In genomic region chr11:117283889-117284450, GRCm38 (mm10) we compare ENCODE assay signal across 9 mouse cellular contexts.
A peak's percentile ranks its signal among the peaks of the same experiment; 100 is the strongest.
DNase-seq lines count a peak whose midpoint lies in the region; ATAC-seq lines count a peak whose summit lies in the region.
"Had no signal": no experiment of that assay in that cellular context is flagged by ENCODE, and none has a peak within 500 bp of the region (broad histone marks: within the 10 kb centered on the region; RNA-seq: fewer than 3 reads in every experiment).

No protein-coding gene starts in this region.

- H3K27me3 ChIP-seq in lung, embryonic 15.5 days, result no peaks in the 10 kb centered on the region
- no peaks in the 10 kb centered on the region for H3K27me3 ChIP-seq in hindbrain, embryonic 16.5 days (replicated peaks; ENCODE audit: control insufficient read depth, insufficient read depth, low read length)
- no peaks in the 10 kb centered on the region for H3K27me3 ChIP-seq in neural tube, embryonic 15.5 days (replicated peaks)
- H3K27me3 ChIP-seq: Patski had no signal

- H3K27ac ChIP-seq in lung, embryonic 15.5 days, result peak overlapping the region; percentile 54; the same call in 1 of the 2 replicates
- H3K27ac ChIP-seq in hindbrain, embryonic 16.5 days (ENCODE audit: low read depth, low read length), result peak overlapping the region; percentile 21; the same call in 1 of the 2 replicates
- H3K27ac ChIP-seq in neural tube, embryonic 15.5 days (replicated peaks), result 0 out of 2 replicates have a peak overlapping the region, but pooled peaks have one; percentile 61

- H3K9me3 ChIP-seq in lung, embryonic 15.5 days, result no peaks in the 10 kb centered on the region
- H3K9me3 ChIP-seq in hindbrain, embryonic 16.5 days (ENCODE audit: control insufficient read depth, low read length), result no peaks in the 10 kb centered on the region
- H3K9me3 ChIP-seq in neural tube, embryonic 15.5 days (replicated peaks), result no peaks in the 10 kb centered on the region

- peaks cover 64% of the 10 kb centered on the region for H3K4me1 ChIP-seq in lung, embryonic 15.5 days
- H3K4me1 ChIP-seq in hindbrain, embryonic 16.5 days (ENCODE audit: control insufficient read depth, insufficient read depth, low read depth, low read length), result peaks cover 17% of the 10 kb centered on the region
- peaks cover 41% of the 10 kb centered on the region for H3K4me1 ChIP-seq in neural tube, embryonic 15.5 days

- no peak overlapping the region for H3K9ac ChIP-seq in lung, embryonic 15.5 days
- no peak overlapping the region for H3K9ac ChIP-seq in hindbrain, embryonic 16.5 days (ENCODE audit: low read depth, low read length)
- H3K9ac ChIP-seq in neural tube, embryonic 15.5 days (replicated peaks), result no peak overlapping the region

- 37% methylated on average over 6 of the region's 6 CpGs for WGBS in lung, embryonic 15.5 days
- WGBS in hindbrain, embryonic 16.5 days, result 66% methylated on average over 6 of the region's 6 CpGs
- 67% methylated on average over 6 of the region's 6 CpGs for WGBS in neural tube, embryonic 15.5 days

- no peaks in the 10 kb centered on the region for H3K36me3 ChIP-seq in lung, embryonic 15.5 days
- no peaks in the 10 kb centered on the region for H3K36me3 ChIP-seq in hindbrain, embryonic 16.5 days (ENCODE audit: control insufficient read depth, insufficient read depth, low read length)
- no peaks in the 10 kb centered on the region for H3K36me3 ChIP-seq in neural tube, embryonic 15.5 days

- no peak for ATAC-seq in lung, embryonic 15.5 days (ENCODE audit: borderline replicate concordance, extremely low read depth, low FRiP score, low TSS enrichment)
- ATAC-seq in hindbrain, embryonic 16.5 days, result no peak
- ATAC-seq in neural tube, embryonic 15.5 days (ENCODE audit: low FRiP score), result no peak
- no peak for ATAC-seq in megakaryocyte, adult 5-6 weeks (ENCODE audit: poor library complexity, severe bottlenecking)
- ATAC-seq: Patski had no signal

- H3K4me2 ChIP-seq in lung, embryonic 15.5 days, result no peak overlapping the region
- no peak overlapping the region for H3K4me2 ChIP-seq in hindbrain, embryonic 16.5 days (ENCODE audit: low read length)
- no peak overlapping the region for H3K4me2 ChIP-seq in neural tube, embryonic 15.5 days

- DNase-seq in heart, adult 11 months, result peak; percentile 96
- DNase-seq in heart, adult 8-10 months (ENCODE audit: low spot score), result no peak
- no peak for DNase-seq in lung, adult 18-20 months
- no peak for DNase-seq in layer of hippocampus, postnatal 25 days (ENCODE audit: extremely low spot score in 1 of 2, low spot score in 1 of 2)

- no peak overlapping the region for H3K4me3 ChIP-seq in lung, embryonic 15.5 days
- no peak overlapping the region for H3K4me3 ChIP-seq in hindbrain, embryonic 16.5 days (ENCODE audit: low read length)
- H3K4me3 ChIP-seq in neural tube, embryonic 15.5 days (replicated peaks), result no peak overlapping the region
